In genomic region chr4:100700002-100700401, GRCm38 (mm10) we compare ENCODE assay signal across 24 mouse cellular contexts.
DNase-seq lines count a peak whose midpoint lies in the region; ATAC-seq and TF ChIP-seq lines count a peak whose summit lies in the region.
"Had no signal": no experiment of that assay in that cellular context is flagged by ENCODE, and none has a peak within 500 bp of the region (broad histone marks: within the 10 kb centered on the region; RNA-seq: fewer than 3 reads in every experiment).

No protein-coding gene starts in this region.

- ATAC-seq in embryonic facial prominence, embryonic 13.5 days (ENCODE audit: insufficient number of reproducible peaks, insufficient read depth, low FRiP score, low TSS enrichment, low read depth): no peak
- ATAC-seq in hindbrain, embryonic 16.5 days: peak; percentile 56
- ATAC-seq in hindbrain, embryonic 13.5 days (ENCODE audit: low FRiP score): no peak
- ATAC-seq in midbrain, embryonic 15.5 days (replicated peaks): peak; percentile 63; the same call in 1 of the 2 replicates
- no peak for ATAC-seq in midbrain, embryonic 13.5 days
- ATAC-seq in intestine, postnatal 0 days: no peak
- ATAC-seq: activated CD4-positive, CD25-positive, alpha-beta regulatory T cell, adult 4 months; forebrain, embryonic 13.5 days had no signal

- H3K27me3 ChIP-seq in embryonic facial prominence, embryonic 13.5 days: 0 out of 2 replicates have a peak, but pooled peaks cover 2% of the 10 kb centered on the region
- no peaks in the 10 kb centered on the region for H3K27me3 ChIP-seq in embryonic facial prominence, embryonic 10.5 days (replicated peaks; ENCODE audit: low read depth, poor library complexity, severe bottlenecking)
- H3K27me3 ChIP-seq in hindbrain, embryonic 16.5 days (replicated peaks; ENCODE audit: control insufficient read depth, insufficient read depth, low read length): no peaks in the 10 kb centered on the region
- H3K27me3 ChIP-seq in hindbrain, embryonic 13.5 days: no peaks in the 10 kb centered on the region
- no peaks in the 10 kb centered on the region for H3K27me3 ChIP-seq in midbrain, embryonic 15.5 days (replicated peaks)
- no peaks in the 10 kb centered on the region for H3K27me3 ChIP-seq in midbrain, embryonic 13.5 days
- H3K27me3 ChIP-seq in intestine, postnatal 0 days (replicated peaks; ENCODE audit: control insufficient read depth, insufficient read depth, low read length): no peaks in the 10 kb centered on the region
- H3K27me3 ChIP-seq: forebrain, embryonic 13.5 days; heart, embryonic 13.5 days had no signal

- 39% methylated on average over 5 of the region's 5 CpGs for WGBS in embryonic facial prominence, embryonic 13.5 days
- WGBS in embryonic facial prominence, embryonic 10.5 days: 72% methylated on average over 5 of the region's 5 CpGs
- 82% methylated on average over 5 of the region's 5 CpGs for WGBS in hindbrain, embryonic 16.5 days
- WGBS in hindbrain, embryonic 13.5 days: 80% methylated on average over 5 of the region's 5 CpGs
- WGBS in midbrain, embryonic 15.5 days: 64% methylated on average over 5 of the region's 5 CpGs
- WGBS in midbrain, embryonic 13.5 days: 88% methylated on average over 5 of the region's 5 CpGs
- WGBS in intestine, postnatal 0 days: 55% methylated on average over 5 of the region's 5 CpGs

- no peak overlapping the region for H3K4me3 ChIP-seq in embryonic facial prominence, embryonic 13.5 days
- H3K4me3 ChIP-seq in embryonic facial prominence, embryonic 10.5 days: no peak overlapping the region
- no peak overlapping the region for H3K4me3 ChIP-seq in hindbrain, embryonic 16.5 days (ENCODE audit: low read length)
- H3K4me3 ChIP-seq in hindbrain, embryonic 13.5 days: no peak overlapping the region
- H3K4me3 ChIP-seq in midbrain, embryonic 15.5 days: no peak overlapping the region
- no peak overlapping the region for H3K4me3 ChIP-seq in midbrain, embryonic 13.5 days (replicated peaks)
- H3K4me3 ChIP-seq in intestine, postnatal 0 days (ENCODE audit: low read depth, low read length): no peak overlapping the region
- H3K4me3 ChIP-seq: erythroblast, embryonic 14.5 days; forebrain, embryonic 13.5 days; heart, adult 2 months; heart, embryonic 10.5 days; heart, embryonic 13.5 days had no signal

- no peak overlapping the region for H3K27ac ChIP-seq in embryonic facial prominence, embryonic 13.5 days
- no peak overlapping the region for H3K27ac ChIP-seq in embryonic facial prominence, embryonic 10.5 days (replicated peaks)
- no peak overlapping the region for H3K27ac ChIP-seq in hindbrain, embryonic 16.5 days (ENCODE audit: low read depth, low read length)
- no peak overlapping the region for H3K27ac ChIP-seq in hindbrain, embryonic 13.5 days
- peak overlapping the region; percentile 65 for H3K27ac ChIP-seq in midbrain, embryonic 15.5 days
- H3K27ac ChIP-seq in midbrain, embryonic 13.5 days: no peak overlapping the region
- no peak overlapping the region for H3K27ac ChIP-seq in intestine, postnatal 0 days (ENCODE audit: low read depth, low read length)
- H3K27ac ChIP-seq: forebrain, embryonic 13.5 days; heart, adult 2 months; heart, embryonic 10.5 days; heart, embryonic 13.5 days had no signal

- H3K36me3 ChIP-seq in embryonic facial prominence, embryonic 13.5 days: no peaks in the 10 kb centered on the region
- H3K36me3 ChIP-seq in embryonic facial prominence, embryonic 10.5 days (replicated peaks): no peaks in the 10 kb centered on the region
- no peaks in the 10 kb centered on the region for H3K36me3 ChIP-seq in hindbrain, embryonic 16.5 days (ENCODE audit: control insufficient read depth, insufficient read depth, low read length)
- no peaks in the 10 kb centered on the region for H3K36me3 ChIP-seq in hindbrain, embryonic 13.5 days
- no peaks in the 10 kb centered on the region for H3K36me3 ChIP-seq in midbrain, embryonic 15.5 days (replicated peaks)
- 0 out of 2 replicates have a peak, but pooled peaks cover 2% of the 10 kb centered on the region for H3K36me3 ChIP-seq in midbrain, embryonic 13.5 days
- H3K36me3 ChIP-seq in intestine, postnatal 0 days (ENCODE audit: control insufficient read depth, insufficient read depth): no peaks in the 10 kb centered on the region
- H3K36me3 ChIP-seq: heart, embryonic 10.5 days; heart, embryonic 13.5 days had no signal

- peak overlapping the region; percentile 12; the same call in 1 of the 2 replicates for H3K4me2 ChIP-seq in embryonic facial prominence, embryonic 13.5 days
- no peak overlapping the region for H3K4me2 ChIP-seq in hindbrain, embryonic 16.5 days (ENCODE audit: low read length)
- no peak overlapping the region for H3K4me2 ChIP-seq in hindbrain, embryonic 13.5 days
- 0 out of 2 replicates have a peak overlapping the region, but pooled peaks have one; percentile 6 for H3K4me2 ChIP-seq in midbrain, embryonic 15.5 days
- H3K4me2 ChIP-seq in midbrain, embryonic 13.5 days (replicated peaks): no peak overlapping the region
- no peak overlapping the region for H3K4me2 ChIP-seq in intestine, postnatal 0 days (replicated peaks; ENCODE audit: low read depth)
- H3K4me2 ChIP-seq: forebrain, embryonic 13.5 days; heart, embryonic 13.5 days had no signal

- no peaks in the 10 kb centered on the region for H3K9me3 ChIP-seq in embryonic facial prominence, embryonic 13.5 days
- H3K9me3 ChIP-seq in embryonic facial prominence, embryonic 10.5 days: no peaks in the 10 kb centered on the region
- peaks cover 2% of the 10 kb centered on the region; the same call in 1 of the 2 replicates for H3K9me3 ChIP-seq in hindbrain, embryonic 16.5 days (ENCODE audit: control insufficient read depth, low read length)
- no peaks in the 10 kb centered on the region for H3K9me3 ChIP-seq in hindbrain, embryonic 13.5 days
- no peaks in the 10 kb centered on the region for H3K9me3 ChIP-seq in midbrain, embryonic 15.5 days
- no peaks in the 10 kb centered on the region for H3K9me3 ChIP-seq in midbrain, embryonic 13.5 days
- H3K9me3 ChIP-seq in intestine, postnatal 0 days (ENCODE audit: control insufficient read depth): no peaks in the 10 kb centered on the region
- H3K9me3 ChIP-seq: forebrain, embryonic 13.5 days; heart, embryonic 10.5 days; heart, embryonic 13.5 days had no signal

- TF ChIP-seq CTCF in intestine, postnatal 0 days (IDR thresholded peaks at IDR 0.05; ENCODE audit: low read depth): no peak

- DNase-seq in embryonic facial prominence, embryonic 10.5 days (ENCODE audit: low spot score): no peak
- DNase-seq: adrenal gland, adult 8-10 months; adrenal gland, postnatal 25 days; cerebellum, adult 11-12 months; cerebellum, adult 8-10 months; cerebellum, postnatal 10 days; cerebellum, postnatal 36 days; embryo, embryonic 11 days; gastrocnemius, postnatal 10 days; gastrocnemius, postnatal 36 days; heart, adult 2 months; heart, postnatal 14 days; heart, postnatal 4 days had no signal

- H3K9ac ChIP-seq in embryonic facial prominence, embryonic 13.5 days: no peak overlapping the region
- no peak overlapping the region for H3K9ac ChIP-seq in hindbrain, embryonic 16.5 days (ENCODE audit: low read depth, low read length)
- H3K9ac ChIP-seq in hindbrain, embryonic 13.5 days: no peak overlapping the region
- H3K9ac ChIP-seq in midbrain, embryonic 15.5 days: no peak overlapping the region
- H3K9ac ChIP-seq in midbrain, embryonic 13.5 days (replicated peaks): no peak overlapping the region
- H3K9ac ChIP-seq in intestine, postnatal 0 days (ENCODE audit: low read depth, low read length): no peak overlapping the region
- H3K9ac ChIP-seq: forebrain, embryonic 13.5 days; heart, embryonic 13.5 days had no signal

- H3K4me1 ChIP-seq in embryonic facial prominence, embryonic 13.5 days: peaks cover 8% of the 10 kb centered on the region
- peaks cover 2% of the 10 kb centered on the region; the same call in 1 of the 2 replicates for H3K4me1 ChIP-seq in embryonic facial prominence, embryonic 10.5 days
- H3K4me1 ChIP-seq in hindbrain, embryonic 16.5 days (ENCODE audit: control insufficient read depth, insufficient read depth, low read depth, low read length): no peaks in the 10 kb centered on the region
- H3K4me1 ChIP-seq in hindbrain, embryonic 13.5 days (replicated peaks): no peaks in the 10 kb centered on the region
- peaks cover 5% of the 10 kb centered on the region for H3K4me1 ChIP-seq in midbrain, embryonic 15.5 days
- H3K4me1 ChIP-seq in midbrain, embryonic 13.5 days (replicated peaks): no peaks in the 10 kb centered on the region
- no peaks in the 10 kb centered on the region for H3K4me1 ChIP-seq in intestine, postnatal 0 days (replicated peaks; ENCODE audit: control insufficient read depth, insufficient read depth, low read length)
- H3K4me1 ChIP-seq: forebrain, embryonic 13.5 days; heart, embryonic 10.5 days; heart, embryonic 13.5 days had no signal

Comparison
In these comparisons a context has a peak if more than half of its experiments do, and no peak if none do; other contexts are left out.
1. ATAC-seq: peak in hindbrain, embryonic 16.5 days (single experiment) and midbrain, embryonic 15.5 days (single experiment); none in embryonic facial prominence, embryonic 13.5 days (single experiment), hindbrain, embryonic 13.5 days (single experiment), midbrain, embryonic 13.5 days (single experiment) and intestine, postnatal 0 days (single experiment).
2. H3K4me2 ChIP-seq: peak in embryonic facial prominence, embryonic 13.5 days (single experiment) and midbrain, embryonic 15.5 days (single experiment); none in hindbrain, embryonic 16.5 days (single experiment), hindbrain, embryonic 13.5 days (single experiment), midbrain, embryonic 13.5 days (single experiment) and intestine, postnatal 0 days (single experiment).